Mouse (Mus musculus): ENCODE measurements around the gene Fam71e1. TPM values are rescaled to one million over a fixed set of nuclear protein-coding genes. Genes with fewer than 3 reads are reported as not detected.

Gene Fam71e1
- total RNA-seq (2023), result 6.6 TPM

GRCm38 (mm10) chr7:44495992-44496770, at the start of gene Fam71e1, which contains the start of gene Emc10:
Gene Fam71e1 (plus strand): TSS chr7:44496581.
Gene Emc10 (minus strand): TSS chr7:44496529.

GRCm38 (mm10) chr7:44465111-44465510, 31.3 kb upstream of the Fam71e1 start, which contains the start of gene Aspdh:
Gene Aspdh (plus strand): TSS chr7:44465391.

GRCm38 (mm10) chr7:44467811-44468411, 28.5 kb upstream of the Fam71e1 start, which contains the start of gene Josd2:
Gene Josd2 (plus strand): TSS chr7:44467980.

GRCm38 (mm10) chr7:44524502-44524901, 28.1 kb downstream of the Fam71e1 start, which contains the start of gene Mybpc2:
Gene Mybpc2 (minus strand): TSS chr7:44524656.

GRCm38 (mm10) chr7:44531946-44532732, 35.8 kb downstream of the Fam71e1 start, which contains the start of gene Spib:
Gene Spib (minus strand): TSS chr7:44532071.

GRCm38 (mm10) chr7:44548497-44549087, 52.2 kb downstream of the Fam71e1 start, which contains the start of gene Pold1:
Gene Pold1 (minus strand): TSS chr7:44548849.

Other genes with a start within 250 kb of the Fam71e1 start
- gene 1700028J19Rik, start 249.9 kb upstream of the Fam71e1 start, total RNA-seq (2023), result 3.3 TPM
- gene 2410002F23Rik, start 249.9 kb upstream of the Fam71e1 start, total RNA-seq (2023), result 214 TPM
- gene Acp4, start 239.2 kb upstream of the Fam71e1 start, total RNA-seq (2023), result not detected
- not detected for gene Gm15517, start 235.1 kb upstream of the Fam71e1 start, total RNA-seq (2023)
- gene Clec11a, start 189.7 kb upstream of the Fam71e1 start, total RNA-seq (2023), result 0.67 TPM
- gene Shank1, start 186.3 kb upstream of the Fam71e1 start, total RNA-seq (2023), result 3.0 TPM
- not detected for gene Syt3, start 112.5 kb upstream of the Fam71e1 start, total RNA-seq (2023)
- not detected for gene 1700008O03Rik, start 110.8 kb upstream of the Fam71e1 start, total RNA-seq (2023)
- gene Lrrc4b, start 67.6 kb upstream of the Fam71e1 start, total RNA-seq (2023), result not detected
- gene Aspdh, start 31.2 kb upstream of the Fam71e1 start, total RNA-seq (2023), result not detected
- gene Josd2, start 28.6 kb upstream of the Fam71e1 start, total RNA-seq (2023), result 47.6 TPM
- 80.4 TPM for gene Emc10, start 52 bp upstream of the Fam71e1 start, total RNA-seq (2023)
- gene Mybpc2, start 28.1 kb downstream of the Fam71e1 start, total RNA-seq (2023), result 1.7 TPM
- 25.1 TPM for gene Spib, start 35.5 kb downstream of the Fam71e1 start, total RNA-seq (2023)
- gene Pold1, start 52.3 kb downstream of the Fam71e1 start, total RNA-seq (2023), result 41.4 TPM
- 291 TPM for gene Nr1h2, start 57.4 kb downstream of the Fam71e1 start, total RNA-seq (2023)
- gene Napsa, start 75.8 kb downstream of the Fam71e1 start, total RNA-seq (2023), result 38.9 TPM
- 1.00 TPM for gene Kcnc3, start 94.1 kb downstream of the Fam71e1 start, total RNA-seq (2023)
- gene Myh14, start 174.3 kb downstream of the Fam71e1 start, total RNA-seq (2023), result not detected
- gene Izumo2, start 212.2 kb downstream of the Fam71e1 start, total RNA-seq (2023), result not detected

Data from CD4-positive naive resting alpha-beta T cell, adult 76 days (primary cell).